Mouse (Mus musculus): ENCODE measurements at regions not wholly inside any gene's neighbourhood (a gene's known extent, or its start where the extent isn't known, plus 50 kb on each side); places are given as distances from the start of the nearest gene placed in this dataset.
"Not testable (repeated sequence)": the region's sequence is repeated elsewhere in the genome, so short reads cannot be mapped to it uniquely, and the experiment has no call there.

GRCm38 (mm10) chr7:125183011-125183410 lies 261.5 kb upstream of the Kdm8 start:
- DNase-seq, result not testable (repeated sequence)

DNA sequence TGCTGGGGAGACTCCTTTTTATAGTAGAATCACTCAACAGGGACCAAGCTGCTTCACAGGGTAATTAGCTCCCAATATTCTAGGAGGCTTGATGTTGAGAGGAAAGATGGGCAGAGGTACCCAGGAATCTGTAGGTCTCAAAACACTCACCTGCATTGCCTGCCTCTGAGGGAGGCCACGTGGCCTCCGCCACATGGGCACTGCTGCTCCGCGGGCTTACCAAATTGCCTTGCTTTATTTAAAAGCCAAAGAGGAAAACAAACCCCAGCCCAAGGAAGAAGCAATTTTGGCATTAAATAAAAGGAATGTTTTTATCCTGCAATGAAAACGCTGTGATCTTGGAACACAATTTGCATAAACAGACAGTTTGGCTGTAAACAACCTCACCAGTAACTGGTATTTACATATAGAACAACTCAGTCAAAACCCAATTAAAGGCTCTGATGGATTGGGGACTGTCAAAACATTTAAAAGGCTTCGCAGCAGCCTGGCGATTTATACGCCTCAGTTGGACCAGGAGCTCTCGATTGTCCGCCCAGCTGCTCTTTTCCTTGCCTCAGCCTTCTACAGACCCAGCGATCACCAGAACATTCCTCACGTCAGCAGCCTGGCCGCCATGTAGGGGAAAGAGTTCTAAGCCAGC lies 259.3 kb upstream of the Kdm8 start:
- DNase-seq, result no peak

DNA sequence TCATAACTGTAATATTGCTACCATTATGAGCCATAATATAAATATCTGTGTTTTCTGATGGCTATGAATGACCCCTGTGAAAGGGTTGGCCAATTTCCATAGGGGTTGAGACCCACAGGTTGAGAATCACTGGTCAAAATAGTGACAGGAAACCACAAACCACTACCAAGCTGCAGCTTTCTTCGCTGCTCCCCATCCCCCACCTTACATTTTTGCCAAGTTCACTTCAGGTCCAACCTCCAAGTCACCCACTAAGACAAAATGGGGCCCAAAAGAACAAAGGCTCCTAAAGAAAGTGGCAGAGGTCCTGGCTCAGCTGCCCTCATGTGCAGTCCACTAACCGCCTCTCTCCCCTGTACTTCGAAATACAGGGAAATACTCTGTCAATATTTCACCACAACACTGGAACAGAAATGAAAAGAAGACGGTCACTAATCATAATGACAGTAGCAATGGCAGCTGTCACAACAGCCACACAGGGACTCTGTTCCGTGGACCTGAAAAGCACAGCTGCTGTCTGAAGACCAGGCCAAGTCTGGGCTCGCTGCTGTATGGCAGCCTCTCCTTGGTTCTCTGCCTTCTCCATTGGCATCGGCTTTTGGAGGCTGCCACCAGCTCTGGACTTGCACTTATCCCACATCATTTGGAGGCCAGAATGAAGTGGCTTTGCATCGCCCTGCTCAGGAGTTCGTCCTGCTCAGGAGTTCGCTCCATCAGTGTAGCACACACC lies 257.3 kb upstream of the Kdm8 start:
- no peak for DNase-seq

DNA sequence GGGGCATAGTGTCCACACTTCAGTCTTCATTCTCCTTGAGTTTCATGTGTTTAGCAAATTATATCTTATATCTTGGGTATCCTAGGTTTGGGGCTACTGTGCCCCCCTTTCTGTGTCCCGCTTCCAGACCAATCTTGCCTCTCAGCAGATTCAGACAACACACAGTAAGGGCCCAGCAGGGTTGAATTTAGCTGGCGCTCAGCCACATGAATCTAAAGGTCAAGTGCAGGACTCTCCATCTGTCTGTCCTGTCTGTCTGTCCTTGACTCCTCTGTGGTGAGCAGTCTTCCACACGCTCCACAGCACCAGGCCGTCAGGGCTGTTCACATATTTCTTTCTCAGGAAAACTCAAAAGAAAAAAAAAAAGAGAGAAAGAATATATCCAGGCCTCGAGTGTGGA lies 255.5 kb upstream of the Kdm8 start:
- no peak for DNase-seq

DNA sequence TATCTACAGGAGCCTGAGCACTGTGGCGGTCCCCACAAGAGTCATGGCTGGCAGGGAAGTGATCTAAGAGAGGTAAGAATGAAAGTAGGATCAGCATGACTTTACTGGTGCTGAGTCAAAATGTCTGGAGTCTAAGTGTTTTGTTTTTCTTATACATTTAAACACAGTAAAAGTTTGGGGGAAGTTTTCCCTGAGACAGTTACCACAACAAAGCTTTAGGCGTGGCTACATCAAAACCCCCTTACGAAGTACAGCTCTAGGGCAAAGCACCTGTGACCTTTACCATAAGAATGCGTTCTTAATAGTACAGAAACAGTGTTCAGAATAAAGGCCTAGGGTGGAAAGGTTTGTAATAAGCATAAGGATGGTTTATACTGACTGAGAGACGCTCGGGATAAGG lies 254.4 kb upstream of the Kdm8 start:
- DNase-seq, result no peak

- no peak for DNase-seq
Observed at GRCm38 (mm10) chr7:125191313-125191712, 253.2 kb upstream of the Kdm8 start.

DNA sequence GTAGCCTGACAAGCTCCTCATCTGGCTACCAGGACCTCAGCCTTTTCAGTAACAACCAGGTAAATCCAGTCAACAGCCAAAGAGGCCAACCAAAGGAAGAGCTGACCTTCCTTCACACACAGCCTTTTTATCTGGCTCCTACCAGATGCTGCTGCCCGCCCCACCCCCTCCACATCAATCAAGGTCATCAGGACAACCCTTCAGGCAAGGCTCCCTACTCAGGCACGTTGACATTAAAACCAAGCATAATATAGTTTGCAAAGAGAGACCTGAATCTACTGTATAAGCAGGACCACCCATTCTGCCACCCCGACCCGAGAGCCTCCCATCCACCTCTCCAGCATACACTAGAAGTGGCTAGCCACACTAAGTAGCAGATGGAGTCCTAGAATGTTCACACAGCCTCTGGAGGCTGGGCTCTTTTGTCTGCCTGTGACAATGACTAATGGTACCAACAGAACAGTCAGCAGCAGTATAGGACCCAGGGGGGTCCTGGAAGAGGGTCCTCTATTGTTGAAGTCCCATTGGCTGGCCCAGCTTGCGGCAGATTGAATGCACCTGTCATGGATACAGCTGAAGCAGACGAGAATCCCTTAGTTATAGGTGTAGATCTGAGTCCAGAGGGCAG lies 233.0 kb upstream of the Kdm8 start:
- no peak for DNase-seq

DNA sequence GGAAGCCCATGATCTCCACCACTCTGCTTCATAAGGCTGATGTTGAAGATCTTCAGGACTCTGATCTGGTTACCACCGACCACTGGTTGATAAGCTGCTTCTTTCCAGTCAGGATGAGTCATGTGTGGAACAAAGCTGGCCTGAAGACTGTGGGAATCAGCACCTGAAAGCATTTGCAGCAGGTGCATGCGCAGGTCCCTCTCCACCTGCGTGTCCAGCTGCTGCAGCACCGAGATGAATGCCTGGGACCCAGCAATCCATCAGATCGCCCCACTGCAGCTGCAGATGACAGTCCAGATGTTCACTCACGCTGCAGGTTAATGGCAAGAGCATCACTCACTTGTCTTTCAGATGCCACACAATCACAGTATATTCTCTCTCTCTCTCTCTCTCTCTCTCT lies 230.4 kb upstream of the Kdm8 start:
- DNase-seq, result no peak

DNA sequence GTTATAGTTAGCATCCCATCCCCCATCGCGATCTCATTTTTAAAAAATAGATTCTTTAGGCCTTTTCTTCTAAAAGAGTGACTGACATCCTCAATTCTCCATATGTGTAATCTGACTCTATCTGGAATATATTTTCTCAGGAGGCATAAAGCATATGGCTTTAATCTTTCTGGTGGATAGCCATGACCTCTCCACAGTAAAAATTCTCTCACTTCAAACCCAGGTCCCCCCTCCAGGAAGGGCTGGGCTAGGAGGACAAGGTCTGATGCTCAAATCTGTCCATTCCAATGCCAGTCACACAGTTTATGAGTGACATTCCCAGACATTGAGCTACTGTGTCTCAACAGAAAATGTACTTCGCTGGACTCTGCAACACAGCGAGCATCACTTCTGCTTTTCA lies 226.8 kb upstream of the Kdm8 start:
- no peak for DNase-seq

- DNase-seq, result no peak
Observed at GRCm38 (mm10) chr7:125222684-125223083, 221.8 kb upstream of the Kdm8 start.

DNA sequence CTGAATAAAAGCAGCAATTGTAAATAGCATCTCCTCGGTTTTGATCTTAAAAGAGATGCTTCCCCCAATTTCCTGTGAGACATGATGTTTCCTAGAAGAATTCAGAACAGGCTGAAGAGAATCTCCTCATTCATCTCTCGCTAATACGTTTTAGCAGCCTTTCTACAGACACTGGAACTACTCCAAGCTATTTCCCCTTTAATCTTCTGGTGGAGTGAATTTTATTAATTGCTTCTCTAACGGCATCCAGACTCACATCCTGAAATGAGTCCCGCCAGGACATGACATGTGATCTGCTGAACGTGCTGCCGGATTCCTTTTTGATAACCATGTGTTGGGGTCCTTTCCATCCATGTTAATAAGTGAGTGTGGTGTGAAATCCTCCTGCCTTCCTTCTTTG lies 209.6 kb upstream of the Kdm8 start:
- DNase-seq, result no peak

GRCm38 (mm10) chr7:125237026-125237425 lies 207.4 kb upstream of the Kdm8 start:
- no peak for DNase-seq

GRCm38 (mm10) chr7:125243021-125243420 lies 201.5 kb upstream of the Kdm8 start:
- no peak for DNase-seq

DNA sequence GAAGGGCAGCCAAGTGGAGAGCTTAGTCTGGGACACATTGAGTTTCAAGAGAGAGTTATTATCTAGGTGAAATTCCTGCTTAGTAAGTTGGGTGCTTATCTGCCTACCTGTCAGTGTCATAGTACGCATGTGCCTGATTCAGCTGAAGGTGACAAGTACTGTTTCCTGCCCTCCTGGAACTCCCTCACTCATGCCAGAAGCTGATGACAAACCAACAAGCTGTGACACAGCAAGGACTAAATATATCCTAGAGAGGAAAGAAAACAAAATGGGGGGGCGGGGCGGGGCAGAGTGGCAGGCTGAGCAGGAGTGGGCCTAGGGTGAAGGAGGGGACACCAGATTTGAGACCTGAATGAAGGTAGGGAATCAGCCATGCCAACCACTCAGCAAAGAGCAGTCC lies 196.1 kb upstream of the Kdm8 start:
- no peak for DNase-seq

DNA sequence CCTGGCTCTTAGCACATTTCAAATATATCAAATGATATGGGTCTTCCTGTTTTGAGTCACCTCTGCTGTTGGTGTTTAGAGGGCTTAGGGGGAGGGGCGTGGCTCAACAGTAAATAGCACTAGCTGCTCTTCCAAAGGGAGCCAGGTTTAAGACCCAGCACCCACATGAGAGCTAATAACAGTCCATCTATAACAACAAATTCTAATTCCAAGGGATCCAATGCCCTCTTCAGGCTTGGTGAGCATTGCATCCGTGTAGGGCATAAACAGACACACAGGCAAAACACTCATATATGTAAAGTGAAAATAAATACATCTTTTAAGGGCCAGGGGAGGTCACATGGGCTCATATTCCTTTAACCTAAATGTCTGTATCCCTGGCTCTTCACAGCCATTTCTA lies 194.1 kb upstream of the Kdm8 start:
- DNase-seq, result no peak

DNA sequence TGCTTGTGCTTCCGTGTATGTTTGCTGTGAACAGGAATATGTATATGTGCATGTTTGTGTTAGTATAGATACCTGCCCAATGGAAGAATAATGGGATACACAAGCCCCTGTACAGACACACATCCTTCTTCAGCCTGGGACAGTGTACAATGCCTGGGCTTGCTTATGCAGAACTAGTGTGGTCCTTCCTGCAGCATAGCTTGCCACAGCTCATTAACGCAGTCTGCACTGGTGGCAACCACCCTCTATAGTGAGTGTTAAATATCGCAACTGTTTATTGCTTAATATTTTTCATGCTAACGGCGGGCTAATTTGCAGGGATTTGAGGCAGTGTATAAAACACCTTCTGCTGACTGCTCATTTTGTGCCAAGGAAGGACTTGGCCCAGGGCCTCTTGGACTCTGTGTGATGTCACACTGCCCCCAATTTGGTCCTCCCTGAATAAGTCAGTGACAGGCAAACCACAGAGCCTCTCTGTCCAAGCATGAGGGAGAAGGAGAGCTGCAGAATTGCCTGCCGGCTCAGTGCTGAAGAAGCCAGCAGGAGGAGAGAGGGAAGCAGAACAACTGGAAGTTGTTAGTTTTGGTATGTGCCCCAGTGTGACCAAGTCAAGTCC lies 193.4 kb upstream of the Kdm8 start:
- DNase-seq, result no peak

DNA sequence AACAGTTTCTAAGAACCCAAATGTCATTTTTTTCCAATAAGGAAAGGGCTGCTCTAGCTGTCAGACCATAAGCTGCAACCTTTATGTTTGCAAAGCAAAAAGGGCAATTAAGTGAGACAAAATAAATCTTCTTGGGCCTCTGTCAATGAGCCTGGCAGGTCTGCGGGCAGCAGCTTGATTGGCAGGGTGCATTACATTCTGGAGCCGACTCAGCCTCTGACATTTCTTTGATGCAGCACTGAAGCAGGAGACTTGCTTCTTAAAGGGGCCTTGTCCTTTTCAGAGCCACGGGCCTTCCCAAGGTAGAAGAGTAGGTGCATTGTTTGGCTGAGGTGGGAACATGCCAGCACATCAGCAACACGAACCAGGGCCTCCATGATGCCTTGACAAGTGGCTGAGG lies 190.2 kb upstream of the Kdm8 start:
- DNase-seq, result no peak

GRCm38 (mm10) chr7:125259016-125259415 lies 185.5 kb upstream of the Kdm8 start:
- no peak for DNase-seq

- DNase-seq, result no peak
Observed at GRCm38 (mm10) chr7:125262133-125262532, 182.3 kb upstream of the Kdm8 start.

- no peak for DNase-seq
Observed at GRCm38 (mm10) chr7:125262672-125263365, 181.7 kb upstream of the Kdm8 start.

DNA sequence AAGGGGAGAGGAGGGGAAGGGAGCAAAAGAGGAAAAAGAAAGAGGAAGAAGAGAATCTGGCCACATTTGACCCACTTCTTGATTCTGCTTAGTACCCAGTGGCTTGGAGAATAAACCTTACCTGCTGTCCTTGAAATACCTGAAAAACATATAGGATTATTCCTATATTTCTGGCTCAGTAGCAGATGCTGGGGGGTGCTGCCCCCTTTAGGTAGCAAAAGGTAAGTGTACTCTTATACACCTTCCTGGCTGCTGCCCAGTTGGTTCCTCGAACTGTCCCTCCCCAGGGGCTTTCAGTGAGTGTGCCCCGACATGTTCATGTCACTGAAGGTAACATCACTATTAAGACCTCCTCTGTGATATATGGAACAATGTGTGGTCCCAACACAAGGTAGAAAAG lies 180.7 kb upstream of the Kdm8 start:
- DNase-seq, result no peak

- no peak for DNase-seq
Observed at GRCm38 (mm10) chr7:125270711-125271110, 173.8 kb upstream of the Kdm8 start.

DNA sequence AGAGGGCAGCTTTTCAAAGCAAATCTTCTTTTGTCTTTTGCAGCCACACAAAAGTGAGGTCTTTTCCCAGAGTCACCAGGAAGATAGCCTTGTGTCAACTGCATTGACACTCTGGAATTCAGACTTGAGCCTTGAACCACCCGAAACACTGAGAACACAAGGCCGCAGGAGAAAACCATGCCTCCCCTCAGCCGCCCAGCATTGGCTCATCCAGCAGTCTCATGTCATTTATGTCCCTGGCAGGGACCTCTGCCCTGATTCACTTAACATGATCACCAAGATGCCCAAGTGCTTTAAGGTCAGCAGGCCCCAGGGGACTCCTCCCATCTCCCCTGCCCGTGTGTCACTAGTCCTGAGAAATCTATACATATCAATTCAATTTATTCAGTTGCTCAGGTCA lies 173.1 kb upstream of the Kdm8 start:
- no peak for DNase-seq

Data from lung, postnatal 14 days (tissue).